ENCODE assay signal across 25 mouse cellular contexts in the genomic region with DNA sequence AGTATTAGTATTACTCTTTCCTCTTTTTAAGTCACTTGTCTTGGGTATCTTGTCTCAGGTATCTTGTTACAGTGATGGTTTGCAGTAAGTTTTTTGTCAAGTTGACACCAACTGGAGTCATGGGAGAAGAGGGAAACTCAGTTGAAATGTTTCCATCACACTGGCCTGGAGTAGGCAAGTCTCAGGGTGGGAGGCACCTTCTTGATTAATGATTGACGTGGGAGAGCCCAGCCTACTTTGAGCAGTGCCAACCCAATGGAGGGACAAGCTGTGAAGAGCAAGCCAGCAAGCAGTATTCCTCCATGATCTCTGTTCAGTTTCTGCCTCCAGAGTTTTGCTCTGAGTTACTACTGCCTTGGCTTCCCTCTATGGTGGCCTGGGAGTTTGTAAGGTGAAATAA.
"Had no signal": no experiment of that assay in that cellular context is flagged by ENCODE, and none has a peak within 500 bp of the region (broad histone marks: within the 10 kb centered on the region; RNA-seq: fewer than 3 reads in every experiment).

No protein-coding gene starts in this region.

- H3K9me3 ChIP-seq: heart, embryonic 10.5 days; hindbrain, embryonic 10.5 days; hindbrain, embryonic 12.5 days; intestine, embryonic 15.5 days; limb, embryonic 10.5 days; limb, embryonic 12.5 days; liver, embryonic 12.5 days had no signal

- H3K9ac ChIP-seq: heart, embryonic 12.5 days; hindbrain, embryonic 12.5 days; hindbrain, embryonic 14.5 days; intestine, embryonic 15.5 days; limb, embryonic 12.5 days; liver, embryonic 12.5 days had no signal

- H3K4me3 ChIP-seq: gastrocnemius, adult 2 months; heart, embryonic 10.5 days; heart, embryonic 12.5 days; hindbrain, embryonic 10.5 days; hindbrain, embryonic 12.5 days; intestine, embryonic 15.5 days; layer of hippocampus, adult 2 months; left cerebral cortex, adult 2 months; limb, embryonic 10.5 days; limb, embryonic 12.5 days; liver, embryonic 12.5 days had no signal

- DNase-seq: gastrocnemius, adult 2 months; gastrocnemius, postnatal 10 days; gastrocnemius, postnatal 25 days; heart, adult 18-20 months; heart, postnatal 10 days; heart, postnatal 4 days; kidney, adult 18-20 months; kidney, postnatal 25 days; kidney, postnatal 4 days had no signal

- H3K4me2 ChIP-seq: heart, embryonic 12.5 days; hindbrain, embryonic 12.5 days; hindbrain, embryonic 14.5 days; intestine, embryonic 15.5 days; limb, embryonic 12.5 days; liver, embryonic 12.5 days had no signal

- H3K36me3 ChIP-seq: hindbrain, embryonic 10.5 days; hindbrain, embryonic 12.5 days; intestine, embryonic 15.5 days; limb, embryonic 10.5 days; limb, embryonic 12.5 days; liver, embryonic 12.5 days had no signal

- ATAC-seq: forebrain, embryonic 16.5 days; hindbrain, embryonic 16.5 days; inflammation-experienced regulatory T-cells, adult 6 months; intestine, embryonic 15.5 days; intestine, postnatal 0 days; liver, embryonic 12.5 days had no signal

- H3K4me1 ChIP-seq: heart, embryonic 10.5 days; heart, embryonic 12.5 days; hindbrain, embryonic 12.5 days; intestine, embryonic 15.5 days; limb, embryonic 10.5 days had no signal

- H3K27me3 ChIP-seq: heart, embryonic 12.5 days; hindbrain, embryonic 12.5 days; intestine, embryonic 15.5 days; limb, embryonic 12.5 days; liver, embryonic 12.5 days had no signal

- H3K27ac ChIP-seq: gastrocnemius, adult 2 months; heart, embryonic 10.5 days; hindbrain, embryonic 10.5 days; hindbrain, embryonic 12.5 days; hindbrain, embryonic 14.5 days; intestine, embryonic 15.5 days; kidney, postnatal 0 days; layer of hippocampus, adult 2 months; left cerebral cortex, adult 2 months; limb, embryonic 10.5 days; limb, embryonic 12.5 days; liver, embryonic 12.5 days had no signal
